Mouse (Mus musculus) layer of hippocampus, postnatal 14 days (tissue): Measurements from ENCODE around the gene Olfr808. TPM values are rescaled to one million over a fixed set of nuclear protein-coding genes. Genes with fewer than 3 reads are reported as not detected.

Source experiments
- DNase-seq, 2 experiments: peaks; one replicate each; pipeline ENCODE4 v3.0.0; 2021 to 2022; ENCODE audit warnings: low spot score in 2 of 2, mixed read lengths in 1 of 2
- long read RNA-seq, 2 experiments: library from polyadenylated mRNA; stranded (forward); transcript quantifications; one replicate each; pipeline ENCODE4 v2.0.0; 2021
- microRNA-seq, 2 experiments: library from miRNA; unstranded; fragments of <30 nt; microRNA quantifications; one replicate each; pipeline ENCODE4 v1.2.0; 2021
- total RNA-seq, 2 experiments: library from RNA; stranded (reverse); gene quantifications; 2 replicates each; pipeline ENCODE4 v1.2.3; 2021

Olfr808 gene
- total RNA-seq: not detected
- long read RNA-seq, experiment 1: 0 reads
- long read RNA-seq, experiment 2: 0 reads

DNA sequence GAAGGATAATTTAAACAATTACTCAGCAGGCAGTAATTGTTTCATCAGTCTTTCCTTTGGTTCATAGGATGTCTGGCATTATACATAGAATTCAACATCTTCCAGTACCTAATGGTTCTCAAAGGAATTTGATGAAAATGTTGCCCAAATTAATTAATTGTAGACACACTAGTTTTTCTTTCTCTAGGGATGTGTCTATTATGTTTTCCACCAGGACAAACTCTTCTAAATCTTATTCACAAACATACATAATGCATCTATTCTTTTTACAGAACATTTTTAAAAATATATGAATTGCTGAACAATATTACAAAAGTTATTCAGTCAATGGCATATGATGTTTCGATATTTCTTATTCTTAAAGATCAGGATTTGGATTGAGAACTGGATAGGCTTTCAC, at the start of gene Olfr808:
Olfr808 (plus strand) TSS at position 301 of the 400 bp plus-strand sequence.
- no peak for DNase-seq

GRCm38 (mm10) chr10:129729275-129729674, 36.0 kb upstream of the Olfr808 start, which contains the start of gene Olfr805:
Gene Olfr805, minus strand, starts transcription at chr10:129729375.
- no peak for DNase-seq

DNA sequence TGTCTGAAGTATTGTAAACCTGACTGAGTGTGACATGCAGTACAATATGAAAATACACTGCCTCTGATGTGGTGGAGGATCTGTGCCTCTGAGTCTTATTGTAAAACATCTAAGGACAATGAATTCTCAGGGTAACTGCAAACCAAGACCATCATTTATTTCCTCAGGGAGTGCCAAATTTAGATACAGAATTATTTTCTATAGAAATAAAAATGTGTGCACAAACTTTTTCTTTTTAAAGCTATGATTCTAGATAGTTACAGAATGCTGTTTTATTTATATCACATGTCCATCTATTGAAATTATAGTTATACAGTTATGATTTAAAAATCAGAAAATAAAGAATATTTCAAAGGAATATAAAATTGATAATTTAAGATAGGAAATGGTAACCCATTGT, 23.5 kb upstream of the Olfr808 start, which contains the start of gene Olfr806:
Olfr806 (minus strand) TSS at position 101 of the 400 bp plus-strand sequence.
- no peak for DNase-seq

GRCm38 (mm10) chr10:129757693-129758092, 7.6 kb upstream of the Olfr808 start, which contains the start of gene Olfr807:
Gene Olfr807, minus strand, starts transcription at chr10:129757793.
- DNase-seq: no peak

GRCm38 (mm10) chr10:129774338-129774737, 9.1 kb downstream of the Olfr808 start, which contains the start of gene Olfr809:
Gene Olfr809, plus strand, starts transcription at chr10:129774638.
- no peak for DNase-seq

GRCm38 (mm10) chr10:129778123-129778522, 12.8 kb downstream of the Olfr808 start:
- DNase-seq: no peak

DNA sequence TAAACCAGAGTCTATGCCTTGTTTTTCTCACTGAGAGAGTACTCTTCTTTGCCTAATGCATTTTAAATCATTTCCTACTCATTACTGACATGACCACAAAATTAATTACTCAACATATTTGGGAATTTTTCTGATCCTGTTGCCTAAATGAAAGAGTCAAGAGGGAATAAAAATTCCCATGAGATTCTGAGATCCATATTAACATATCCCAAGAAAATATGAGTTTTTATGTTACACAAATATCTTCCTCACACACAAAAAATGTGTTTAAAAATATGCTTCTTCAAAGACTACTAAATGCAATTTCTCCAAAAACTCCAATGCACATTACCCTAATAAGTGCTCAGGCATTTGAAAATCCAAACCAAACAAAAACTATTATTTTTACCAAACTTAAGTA, 29.5 kb downstream of the Olfr808 start, which contains the start of gene Olfr810:
Olfr810 (minus strand) TSS at position 101 of the 400 bp plus-strand sequence.
- no peak for DNase-seq

DNA sequence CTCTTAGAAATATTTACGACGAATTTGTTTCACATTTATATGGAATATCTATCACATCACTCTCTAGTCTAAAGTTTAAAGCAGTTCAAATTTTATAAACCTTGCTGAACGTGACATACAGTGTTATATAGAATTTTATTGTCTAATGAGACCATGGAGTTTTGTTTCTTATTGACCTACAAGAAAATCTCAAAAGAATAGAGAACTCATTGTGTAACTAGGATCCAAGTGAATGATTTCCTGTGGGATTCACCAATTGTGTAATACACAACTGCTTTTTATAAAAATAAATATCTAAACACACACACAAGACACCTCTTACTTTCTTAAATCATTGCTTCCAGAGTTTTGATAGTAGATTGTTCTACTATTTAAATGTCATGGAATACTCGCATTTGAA, 39.0 kb downstream of the Olfr808 start, which contains the start of gene Olfr811:
Olfr811 (minus strand) TSS at position 101 of the 400 bp plus-strand sequence.
- DNase-seq: no peak

Small RNA genes lying within 50 kb of the gene (microRNA-seq; reads per million reads assigned to microRNA genes)
- 0 reads per million in 2 experiments for gene Gm24485

Other genes starting within 250 kb of the Olfr808 start
- gene Olfr791, start 243.7 kb upstream of the Olfr808 start, total RNA-seq: not detected
- not detected for gene Olfr792, start 226.3 kb upstream of the Olfr808 start, total RNA-seq
- not detected for gene Olfr794, start 197.8 kb upstream of the Olfr808 start, total RNA-seq
- not detected for gene Olfr796, start 152.9 kb upstream of the Olfr808 start, total RNA-seq
- gene Olfr798, start 137.5 kb upstream of the Olfr808 start, total RNA-seq: not detected
- gene Olfr799, start 128.0 kb upstream of the Olfr808 start, total RNA-seq: not detected
- not detected for gene Olfr800, start 107.8 kb upstream of the Olfr808 start, total RNA-seq
- not detected for gene Olfr801, start 91.6 kb upstream of the Olfr808 start, total RNA-seq
- under 1 TPM; 0.10 to 0.18 TPM for gene Olfr802, start 77.3 kb upstream of the Olfr808 start, total RNA-seq
- not detected for gene Olfr803, start 71.2 kb upstream of the Olfr808 start, total RNA-seq
- gene Olfr804, start 62.3 kb upstream of the Olfr808 start, total RNA-seq: not detected
- gene Olfr805, start 36.1 kb upstream of the Olfr808 start, total RNA-seq: not detected
- gene Olfr806, start 23.6 kb upstream of the Olfr808 start, total RNA-seq: not detected
- gene Olfr807, start 7.7 kb upstream of the Olfr808 start, total RNA-seq: not detected
- not detected for gene Olfr809, start 9.2 kb downstream of the Olfr808 start, total RNA-seq
- gene Olfr810, start 29.4 kb downstream of the Olfr808 start, total RNA-seq: not detected
- not detected for gene Olfr811, start 38.9 kb downstream of the Olfr808 start, total RNA-seq
- gene Olfr812, start 80.6 kb downstream of the Olfr808 start, total RNA-seq: not detected
- not detected for gene Olfr813, start 89.9 kb downstream of the Olfr808 start, total RNA-seq
- gene Olfr814, start 114.4 kb downstream of the Olfr808 start, total RNA-seq: not detected
- not detected for gene Olfr815, start 140.4 kb downstream of the Olfr808 start, total RNA-seq
- not detected for gene Olfr816, start 150.1 kb downstream of the Olfr808 start, total RNA-seq
- not detected for gene Olfr818, start 183.6 kb downstream of the Olfr808 start, total RNA-seq
- gene Olfr819, start 201.8 kb downstream of the Olfr808 start, total RNA-seq: not detected
- not detected for gene Olfr247, start 210.7 kb downstream of the Olfr808 start, total RNA-seq
- not detected for gene Gm10310, start 219.6 kb downstream of the Olfr808 start, total RNA-seq
- not detected for gene Olfr820, start 247.1 kb downstream of the Olfr808 start, total RNA-seq